Mouse (Mus musculus): Measurements from ENCODE around the gene Agap1.

- no peak for TF ChIP-seq POLR2A (IDR thresholded peaks at IDR 0.05; ENCODE audit: low read depth, low read length)
- no peak for TF ChIP-seq CTCF (conservative IDR thresholded peaks at IDR 0.05; ENCODE audit: insufficient read depth, insufficient read length, low read depth, low read length)
These were observed 136.4 kb downstream of the Agap1 start for GRCm38 (mm10) chr1:89590994-89591393.

Data from kidney, adult 2 months (tissue).